Mouse (Mus musculus) kidney, embryonic 16.5 days (tissue): Measurements from ENCODE around the gene Ninj2. TPM values are rescaled to one million over a fixed set of nuclear protein-coding genes. Genes with fewer than 3 reads are reported as not detected.

Experiments used
- ATAC-seq: fragments of 200-750 bp; cut with Nextera tagmentation; 2 replicates; pipeline ENCODE4 v1.8.0; 2017; ENCODE audit warnings: moderate TSS enrichment; ENCODE audit not compliant: low FRiP score, low TSS enrichment
- H3K27ac ChIP-seq: fragments of 300-500 bp; sonication (generic); 2 replicates; pipeline ENCODE4 v1.5.1; 2014; ENCODE audit warnings: low read length
- H3K27me3 ChIP-seq: fragments of 300-500 bp; sonication (generic); 2 replicates; pipeline ENCODE4 v1.6.1; 2014; ENCODE audit warnings: low read length, control low read depth, mixed read lengths; ENCODE audit not compliant: insufficient read depth
- H3K36me3 ChIP-seq: fragments of 300-500 bp; sonication (generic); 2 replicates; pipeline ENCODE4 v1.6.1; 2014; ENCODE audit warnings: low read length, control low read depth, mixed read lengths; ENCODE audit not compliant: insufficient read depth
- H3K4me1 ChIP-seq: fragments of 300-500 bp; sonication (generic); 2 replicates; pipeline ENCODE4 v1.6.1; 2014; ENCODE audit warnings: low read length, control low read depth, mixed read lengths; ENCODE audit not compliant: insufficient read depth
- H3K4me2 ChIP-seq: fragments of 300-500 bp; sonication (generic); replicated peaks from 2 replicates; pipeline ENCODE4 v1.6.1; 2014; ENCODE audit warnings: low read depth, low read length
- H3K4me3 ChIP-seq: fragments of 300-500 bp; sonication (generic); 2 replicates; pipeline ENCODE4 v1.5.1; 2014; ENCODE audit warnings: mild to moderate bottlenecking, low read length
- H3K9ac ChIP-seq: fragments of 300-500 bp; sonication (generic); replicated peaks from 2 replicates; pipeline ENCODE4 v1.6.1; 2014; ENCODE audit warnings: low read length
- H3K9me3 ChIP-seq: fragments of 300-500 bp; sonication (generic); 2 replicates; pipeline ENCODE4 v1.6.1; 2016; ENCODE audit warnings: low read length, control low read depth
- WGBS: fragments of 180-500 bp; shearing (Covaris S2); extraction: QIAGEN DNeasy Blood & Tissue Kit; methylation state at CpG from one replicate; pipeline ENCODE4 v1.1.7; 2014; 5-methylcytosine and 5-hydroxymethylcytosine counted together
- polyA plus RNA-seq: library from polyadenylated mRNA; unstranded; fragments of >200 nt; fragmentation: Nextera tagmentation; extraction: Ambion mirVana; gene quantifications from 2 replicates; pipeline ENCODE4 v1.2.1, GENCODE M21; 2015

Ninj2 gene
- polyA plus RNA-seq, 1 experiment from 2014 or later, result 0.19 TPM

- Histone ChIP-seq H3K27ac (no peak overlapping the region), H3K9ac (no peak overlapping the region), H3K9me3 (no peaks in the 10 kb centered on the region), H3K4me3 (no peak overlapping the region), H3K27me3 (no peaks in the 10 kb centered on the region), H3K36me3 (no peaks in the 10 kb centered on the region), H3K4me2 (no peak overlapping the region), H3K4me1 (peaks cover 17% of the 10 kb centered on the region)
- peak; percentile 18; the same call in 1 of the 2 replicates for ATAC-seq
- 30% methylated on average over 13 of the region's 15 CpGs for WGBS
Observed at GRCm38 (mm10) chr6:120192211-120192870, 99.2 kb downstream of the Ninj2 start.

DNA sequence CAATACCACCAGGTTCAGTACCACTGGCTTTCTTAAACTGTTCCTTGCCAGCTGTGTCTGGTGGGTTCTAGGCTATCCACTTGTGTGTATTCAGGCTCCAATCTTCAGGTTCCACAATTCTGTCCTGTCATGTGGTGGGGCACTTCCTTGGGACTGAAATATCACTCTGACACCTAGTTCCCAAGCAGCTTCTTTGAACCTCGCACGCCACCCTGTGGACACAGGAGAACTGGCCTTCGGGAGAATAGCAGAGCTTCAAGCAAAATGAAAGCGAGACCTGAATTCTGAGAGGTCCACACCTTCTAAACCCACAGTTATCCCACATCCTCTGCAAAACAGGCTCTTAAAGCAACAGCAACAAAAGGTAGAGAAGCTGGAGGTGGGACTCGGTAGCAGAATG lies 100.0 kb downstream of the Ninj2 start:
- Histone ChIP-seq H3K9ac (no peak overlapping the region), H3K4me3 (no peak overlapping the region), H3K27me3 (no peaks in the 10 kb centered on the region), H3K9me3 (no peaks in the 10 kb centered on the region), H3K36me3 (no peaks in the 10 kb centered on the region), H3K27ac (no peak overlapping the region), H3K4me2 (no peak overlapping the region), H3K4me1 (peaks cover 9% of the 10 kb centered on the region)
- WGBS, result 27% methylated on average over 5 of the region's 5 CpGs
- ATAC-seq, result no peak

DNA sequence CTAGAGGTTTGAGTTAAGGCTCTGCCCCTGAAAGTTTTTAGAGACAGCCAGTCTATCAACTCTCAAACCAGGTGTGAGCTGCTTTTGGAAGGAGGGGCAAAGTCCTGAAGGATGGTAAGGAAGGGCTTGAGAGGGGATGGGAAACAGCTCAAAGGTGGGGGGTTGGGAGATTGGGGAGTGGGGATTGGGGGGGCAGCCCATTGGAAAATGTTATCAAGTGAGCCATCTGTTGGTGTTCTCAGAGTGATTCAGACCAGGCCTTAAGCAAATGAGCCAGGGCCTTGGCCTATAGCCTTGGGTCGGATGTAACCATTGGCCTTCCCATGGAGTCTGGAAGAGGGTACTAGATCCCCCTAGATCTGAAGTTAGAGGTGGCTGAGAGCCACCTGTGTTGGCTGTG lies 100.6 kb downstream of the Ninj2 start:
- Histone ChIP-seq H3K9ac (no peak overlapping the region), H3K27me3 (no peaks in the 10 kb centered on the region), H3K4me3 (no peak overlapping the region), H3K9me3 (no peaks in the 10 kb centered on the region), H3K36me3 (no peaks in the 10 kb centered on the region), H3K4me1 (peaks cover 3% of the 10 kb centered on the region; the same call in 1 of the 2 replicates), H3K4me2 (no peak overlapping the region), H3K27ac (no peak overlapping the region)
- 62% methylated on average over 1 of the region's 1 CpGs for WGBS
- no peak for ATAC-seq

GRCm38 (mm10) chr6:120194305-120194704 lies 101.2 kb downstream of the Ninj2 start:
- ATAC-seq, result no peak
- H3K4me3 ChIP-seq, result no peak overlapping the region
- WGBS, result 53% methylated on average over 10 of the region's 10 CpGs
- no peak overlapping the region for H3K4me2 ChIP-seq
- H3K4me1 ChIP-seq, result peaks cover 3% of the 10 kb centered on the region; the same call in 1 of the 2 replicates
- no peak overlapping the region for H3K9ac ChIP-seq
- no peak overlapping the region for H3K27ac ChIP-seq
- H3K36me3 ChIP-seq, result no peaks in the 10 kb centered on the region
- H3K27me3 ChIP-seq, result no peaks in the 10 kb centered on the region
- H3K9me3 ChIP-seq, result no peaks in the 10 kb centered on the region

GRCm38 (mm10) chr6:120194963-120195362 lies 101.8 kb downstream of the Ninj2 start:
- no peaks in the 10 kb centered on the region for H3K9me3 ChIP-seq
- no peaks in the 10 kb centered on the region for H3K36me3 ChIP-seq
- H3K9ac ChIP-seq, result no peak overlapping the region
- no peak overlapping the region for H3K4me3 ChIP-seq
- H3K27ac ChIP-seq, result no peak overlapping the region
- no peaks in the 10 kb centered on the region for H3K27me3 ChIP-seq
- ATAC-seq, result no peak
- H3K4me2 ChIP-seq, result no peak overlapping the region
- 19% methylated on average over 7 of the region's 7 CpGs for WGBS
- H3K4me1 ChIP-seq, result peaks cover 3% of the 10 kb centered on the region; the same call in 1 of the 2 replicates

DNA sequence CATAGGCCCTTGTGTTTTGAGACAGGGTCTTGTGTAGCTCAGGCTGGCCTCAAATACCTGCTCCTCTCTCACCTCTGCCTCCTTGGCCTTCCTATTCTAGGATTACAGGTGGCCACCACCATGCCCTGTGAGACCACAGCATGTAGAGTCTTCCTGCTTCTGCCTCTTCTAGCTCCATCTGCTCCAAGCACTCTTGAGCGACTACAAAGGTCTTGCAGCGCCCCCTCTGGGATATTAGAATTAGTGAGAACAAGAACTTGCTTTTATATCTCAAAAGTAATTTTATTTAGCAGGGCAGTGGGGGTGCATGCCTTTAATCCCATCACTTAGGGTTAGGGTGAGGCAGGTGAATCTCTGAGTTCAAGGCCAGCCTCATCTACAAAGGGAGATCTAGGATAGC lies 103.7 kb downstream of the Ninj2 start:
- Histone ChIP-seq H3K36me3 (no peaks in the 10 kb centered on the region), H3K4me3 (no peak overlapping the region), H3K4me2 (no peak overlapping the region), H3K27ac (no peak overlapping the region), H3K4me1 (peaks cover 3% of the 10 kb centered on the region; the same call in 1 of the 2 replicates), H3K9ac (no peak overlapping the region), H3K9me3 (no peaks in the 10 kb centered on the region), H3K27me3 (no peaks in the 10 kb centered on the region)
- ATAC-seq, result no peak
- WGBS, result 45% methylated on average over 2 of the region's 2 CpGs

DNA sequence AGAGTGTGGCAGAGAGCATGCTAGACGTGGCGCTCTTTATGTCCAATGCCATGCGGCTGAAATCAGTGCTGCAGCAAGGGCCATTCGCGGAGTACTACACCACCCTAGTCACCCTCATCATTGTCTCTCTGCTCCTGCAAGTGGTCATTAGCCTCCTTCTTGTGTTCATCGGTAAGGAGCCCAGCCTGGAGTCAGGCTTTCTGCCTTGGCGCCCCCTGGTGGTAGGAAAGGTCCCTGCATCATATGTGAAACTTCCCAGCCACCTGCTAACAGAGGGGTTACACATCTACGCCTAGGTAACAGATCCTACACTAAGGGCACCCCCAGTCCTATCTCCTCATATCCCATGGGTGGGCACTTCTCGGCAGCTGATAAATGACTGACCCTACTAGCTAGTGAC lies 104.8 kb downstream of the Ninj2 start:
- no peak; the same call in 1 of the 2 replicates for ATAC-seq
- H3K4me3 ChIP-seq, result no peak overlapping the region
- no peaks in the 10 kb centered on the region for H3K27me3 ChIP-seq
- WGBS, result 33% methylated on average over 9 of the region's 9 CpGs
- H3K4me2 ChIP-seq, result no peak overlapping the region
- H3K9ac ChIP-seq, result no peak overlapping the region
- H3K9me3 ChIP-seq, result no peaks in the 10 kb centered on the region
- H3K27ac ChIP-seq, result no peak overlapping the region
- peaks cover 10% of the 10 kb centered on the region for H3K4me1 ChIP-seq
- no peaks in the 10 kb centered on the region for H3K36me3 ChIP-seq

- no peak overlapping the region for H3K27ac ChIP-seq
- no peak overlapping the region for H3K4me2 ChIP-seq
- H3K36me3 ChIP-seq, result no peaks in the 10 kb centered on the region
- H3K4me3 ChIP-seq, result no peak overlapping the region
- no peak overlapping the region for H3K9ac ChIP-seq
- no peaks in the 10 kb centered on the region for H3K9me3 ChIP-seq
- WGBS, result 41% methylated on average over 10 of the region's 10 CpGs
- no peak for ATAC-seq
- no peaks in the 10 kb centered on the region for H3K27me3 ChIP-seq
- peaks cover 10% of the 10 kb centered on the region for H3K4me1 ChIP-seq
Observed at GRCm38 (mm10) chr6:120199638-120200394, 106.7 kb downstream of the Ninj2 start.

GRCm38 (mm10) chr6:120201956-120202355 lies 108.8 kb downstream of the Ninj2 start:
- Histone ChIP-seq H3K27ac (no peak overlapping the region), H3K4me1 (peaks cover 10% of the 10 kb centered on the region), H3K4me3 (no peak overlapping the region), H3K27me3 (no peaks in the 10 kb centered on the region), H3K9me3 (no peaks in the 10 kb centered on the region), H3K4me2 (no peak overlapping the region), H3K9ac (no peak overlapping the region), H3K36me3 (no peaks in the 10 kb centered on the region)
- WGBS, result 23% methylated on average over 5 of the region's 6 CpGs
- ATAC-seq, result no peak; the same call in 1 of the 2 replicates

DNA sequence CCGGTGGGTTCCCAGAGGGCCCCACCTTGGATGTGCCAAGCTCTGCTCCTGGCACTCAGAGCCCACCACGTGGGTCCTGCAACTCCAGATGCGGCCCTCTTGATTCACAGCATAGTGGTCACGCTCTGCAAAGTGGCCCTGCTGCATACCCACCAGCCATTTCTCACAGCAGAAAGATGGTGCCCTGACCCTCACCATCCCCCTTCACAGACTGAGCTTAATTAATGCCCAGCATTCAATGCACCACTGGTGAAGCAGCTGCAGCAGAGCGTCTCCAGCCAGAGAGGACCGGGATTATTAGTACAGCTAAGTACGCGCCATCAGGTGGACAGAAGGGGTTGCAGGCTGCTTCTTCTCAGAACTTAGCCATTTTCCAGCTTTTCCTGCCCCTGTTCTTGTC lies 109.3 kb downstream of the Ninj2 start:
- Histone ChIP-seq H3K27ac (no peak overlapping the region), H3K4me3 (no peak overlapping the region), H3K27me3 (no peaks in the 10 kb centered on the region), H3K4me1 (peaks cover 10% of the 10 kb centered on the region), H3K9me3 (no peaks in the 10 kb centered on the region), H3K9ac (no peak overlapping the region), H3K4me2 (no peak overlapping the region), H3K36me3 (no peaks in the 10 kb centered on the region)
- WGBS, result 55% methylated on average over 8 of the region's 8 CpGs
- peak; percentile 54 for ATAC-seq
